Mouse (Mus musculus) stomach, embryonic 14.5 days (tissue): ENCODE measurements around the gene Ywhae. TPM values are rescaled to one million over a fixed set of nuclear protein-coding genes. Genes with fewer than 3 reads are reported as not detected.

ENCODE experiments used
- ATAC-seq: fragments of 200-750 bp; cut with Nextera tagmentation; 2 replicates; pipeline ENCODE4 v1.8.0; 2017; ENCODE audit warnings: low read depth, moderate TSS enrichment; ENCODE audit not compliant: insufficient number of reproducible peaks, insufficient read depth, low FRiP score
- H3K27ac ChIP-seq: fragments of 300-500 bp; sonication (generic); 2 replicates; pipeline ENCODE4 v1.5.1; 2014; ENCODE audit warnings: mild to moderate bottlenecking, low read length, moderate library complexity, mixed read lengths
- H3K27me3 ChIP-seq: fragments of 300-500 bp; sonication (generic); 2 replicates; pipeline ENCODE4 v1.6.1; 2014; ENCODE audit warnings: low read length, control low read depth, mixed read lengths; ENCODE audit not compliant: control insufficient read depth, insufficient read depth
- H3K36me3 ChIP-seq: fragments of 300-500 bp; sonication (generic); 2 replicates; pipeline ENCODE4 v1.6.1; 2014; ENCODE audit warnings: mild to moderate bottlenecking, control low read depth, low read length, moderate library complexity, mixed read lengths; ENCODE audit not compliant: control insufficient read depth, insufficient read depth
- H3K4me1 ChIP-seq: fragments of 300-500 bp; sonication (generic); 2 replicates; pipeline ENCODE4 v1.6.1; 2014; ENCODE audit warnings: low read length, control low read depth, mixed read lengths; ENCODE audit not compliant: control insufficient read depth, insufficient read depth
- H3K4me2 ChIP-seq: fragments of 300-500 bp; sonication (generic); replicated peaks from 2 replicates; pipeline ENCODE4 v1.6.1; 2014; ENCODE audit warnings: low read depth, low read length, control low read depth
- H3K4me3 ChIP-seq: fragments of 300-500 bp; sonication (generic); 2 replicates; pipeline ENCODE4 v1.5.1; 2014; ENCODE audit warnings: low read depth, low read length, control low read depth
- H3K9ac ChIP-seq: fragments of 300-500 bp; sonication (generic); replicated peaks from 2 replicates; pipeline ENCODE4 v1.6.1; 2014; ENCODE audit warnings: low read depth, mild to moderate bottlenecking, control low read depth, low read length, moderate library complexity, mixed read lengths
- H3K9me3 ChIP-seq: fragments of 300-500 bp; sonication (generic); 2 replicates; pipeline ENCODE4 v1.6.1; 2016; ENCODE audit warnings: low read depth, low read length, control low read depth; ENCODE audit not compliant: control insufficient read depth
- WGBS: fragments of 180-500 bp; shearing (Covaris S2); extraction: QIAGEN DNeasy Blood & Tissue Kit; methylation state at CpG from one replicate; pipeline ENCODE4 v1.1.7; 2014; 5-methylcytosine and 5-hydroxymethylcytosine counted together
- polyA plus RNA-seq: library from polyadenylated mRNA; unstranded; fragments of >200 nt; fragmentation: Nextera tagmentation; extraction: Ambion mirVana; gene quantifications from 2 replicates; pipeline ENCODE4 v1.2.1, GENCODE M21; 2014

Ywhae gene
- 887 and 916 TPM in 2 replicates for polyA plus RNA-seq

GRCm38 (mm10) chr11:75732434-75733226 is at the start of gene Ywhae:
TSS of gene Ywhae (plus strand) at chr11:75732869.
- H3K4me1 ChIP-seq = peaks cover 18% of the 10 kb centered on the region
- H3K9me3 ChIP-seq = no peaks in the 10 kb centered on the region
- H3K9ac ChIP-seq = peak within 1 kb of the TSS; percentile 99
- no peaks in the 10 kb centered on the region for H3K36me3 ChIP-seq
- no peaks in the 10 kb centered on the region for H3K27me3 ChIP-seq
- H3K4me2 ChIP-seq = peak within 1 kb of the TSS; percentile 89
- under 1% methylated on average over 71 of the region's 76 CpGs for WGBS
- peak within 1 kb of the TSS; percentile 94 for H3K27ac ChIP-seq
- peak; percentile 96 for ATAC-seq
- H3K4me3 ChIP-seq = peak within 1 kb of the TSS; percentile 97

GRCm38 (mm10) chr11:75684462-75684861 is 48.2 kb upstream of the Ywhae start:
- peaks cover 9% of the 10 kb centered on the region for H3K36me3 ChIP-seq
- H3K4me2 ChIP-seq = no peak overlapping the region
- H3K9ac ChIP-seq = no peak overlapping the region
- no peaks in the 10 kb centered on the region for H3K27me3 ChIP-seq
- H3K4me1 ChIP-seq = peaks cover 7% of the 10 kb centered on the region
- no peak overlapping the region for H3K27ac ChIP-seq
- no peak for ATAC-seq
- H3K9me3 ChIP-seq = no peaks in the 10 kb centered on the region
- no peak overlapping the region for H3K4me3 ChIP-seq
- 98% methylated on average over 5 of the region's 5 CpGs for WGBS

GRCm38 (mm10) chr11:75684956-75685355 is 47.7 kb upstream of the Ywhae start:
- WGBS = 80% methylated on average over 2 of the region's 2 CpGs

GRCm38 (mm10) chr11:75687343-75687993 is 45.2 kb upstream of the Ywhae start:
- no peak overlapping the region for H3K4me2 ChIP-seq
- H3K27ac ChIP-seq = 0 out of 2 replicates have a peak overlapping the region, but pooled peaks have one; percentile 21
- no peaks in the 10 kb centered on the region for H3K9me3 ChIP-seq
- no peak for ATAC-seq
- no peaks in the 10 kb centered on the region for H3K27me3 ChIP-seq
- WGBS = 53% methylated on average over 2 of the region's 2 CpGs
- peaks cover 29% of the 10 kb centered on the region for H3K36me3 ChIP-seq
- H3K4me3 ChIP-seq = no peak overlapping the region
- H3K9ac ChIP-seq = no peak overlapping the region
- no peaks in the 10 kb centered on the region for H3K4me1 ChIP-seq

More at GRCm38 (mm10) chr11:75684956-75685355, 47.7 kb upstream of the Ywhae start:
- no peak for ATAC-seq
- no peaks in the 10 kb centered on the region for H3K9me3 ChIP-seq
- H3K4me1 ChIP-seq = peaks cover 7% of the 10 kb centered on the region
- H3K4me3 ChIP-seq = no peak overlapping the region
- H3K27me3 ChIP-seq = no peaks in the 10 kb centered on the region
- H3K27ac ChIP-seq = no peak overlapping the region
- H3K9ac ChIP-seq = no peak overlapping the region
- H3K4me2 ChIP-seq = no peak overlapping the region
- peaks cover 13% of the 10 kb centered on the region for H3K36me3 ChIP-seq

- Histone ChIP-seq H3K9ac (no peak overlapping the region), H3K9me3 (no peaks in the 10 kb centered on the region), H3K4me2 (no peak overlapping the region), H3K27me3 (no peaks in the 10 kb centered on the region), H3K36me3 (peaks cover 33% of the 10 kb centered on the region), H3K4me1 (no peaks in the 10 kb centered on the region), H3K4me3 (no peak overlapping the region), H3K27ac (no peak overlapping the region)
- WGBS = 83% methylated on average over 2 of the region's 2 CpGs
- ATAC-seq = no peak
Measured at GRCm38 (mm10) chr11:75688132-75688531, 44.5 kb upstream of the Ywhae start.

- Histone ChIP-seq H3K4me3 (no peak overlapping the region), H3K27ac (no peak overlapping the region), H3K27me3 (no peaks in the 10 kb centered on the region), H3K9me3 (no peaks in the 10 kb centered on the region), H3K4me1 (no peaks in the 10 kb centered on the region), H3K9ac (no peak overlapping the region), H3K36me3 (peaks cover 45% of the 10 kb centered on the region), H3K4me2 (no peak overlapping the region)
- ATAC-seq = no peak
- WGBS = 81% methylated on average over 1 of the region's 1 CpGs
Measured at GRCm38 (mm10) chr11:75689977-75690376, 42.7 kb upstream of the Ywhae start.

- H3K36me3 ChIP-seq = peaks cover 50% of the 10 kb centered on the region
- no peaks in the 10 kb centered on the region for H3K9me3 ChIP-seq
- ATAC-seq = no peak
- H3K9ac ChIP-seq = no peak overlapping the region
- H3K27me3 ChIP-seq = no peaks in the 10 kb centered on the region
- no peak overlapping the region for H3K4me2 ChIP-seq
- H3K4me1 ChIP-seq = no peaks in the 10 kb centered on the region
- no peak overlapping the region for H3K4me3 ChIP-seq
- H3K27ac ChIP-seq = no peak overlapping the region
Measured at GRCm38 (mm10) chr11:75691047-75691446, 41.6 kb upstream of the Ywhae start.

- no peaks in the 10 kb centered on the region for H3K27me3 ChIP-seq
- H3K4me2 ChIP-seq = no peak overlapping the region
- no peak overlapping the region for H3K4me3 ChIP-seq
- peaks cover 72% of the 10 kb centered on the region for H3K36me3 ChIP-seq
- ATAC-seq = no peak
- H3K9me3 ChIP-seq = no peaks in the 10 kb centered on the region
- H3K4me1 ChIP-seq = no peaks in the 10 kb centered on the region
- no peak overlapping the region for H3K9ac ChIP-seq
- no peak overlapping the region for H3K27ac ChIP-seq
- 86% methylated on average over 5 of the region's 5 CpGs for WGBS
Measured at GRCm38 (mm10) chr11:75693570-75693969, 39.1 kb upstream of the Ywhae start.
